In the genomic region with DNA sequence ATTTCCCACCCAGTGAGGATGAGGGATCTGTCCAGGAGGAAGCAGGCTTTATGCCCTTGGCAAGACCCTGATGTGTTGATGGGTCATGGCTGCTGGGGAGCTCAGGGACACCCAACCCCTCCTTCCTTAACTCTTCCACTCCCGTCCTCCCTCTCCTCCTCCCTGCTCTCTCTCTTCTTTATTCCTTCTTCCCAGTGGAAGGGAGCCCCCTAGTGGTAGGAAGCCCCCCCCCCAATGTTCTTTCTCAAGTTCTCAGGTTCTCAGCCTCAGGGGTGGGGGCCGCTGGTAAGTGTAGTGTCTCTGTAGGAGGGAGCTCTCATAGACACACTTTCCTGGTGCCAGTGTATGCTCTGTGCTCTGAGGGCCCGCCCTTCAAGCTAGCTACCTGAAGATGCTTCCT, we compare ENCODE assay signal across 10 mouse cellular contexts.
DNase-seq lines count a peak whose midpoint lies in the region; ATAC-seq and TF ChIP-seq lines count a peak whose summit lies in the region.
"Had no signal": no experiment of that assay in that cellular context is flagged by ENCODE, and none has a peak within 500 bp of the region (broad histone marks: within the 10 kb centered on the region; RNA-seq: fewer than 3 reads in every experiment).

No protein-coding gene starts in this region.

- DNase-seq in cerebellum, adult 8-10 months, result peak; percentile 13
- no peak for DNase-seq in cerebellum, adult 9-11 months
- DNase-seq in kidney, postnatal 10 days, result peak; percentile 26
- DNase-seq in kidney, adult 8-10 months, result no peak
- DNase-seq in CH12.LX (ENCODE audit: extremely low read depth), result no peak
- peak; percentile 49 for DNase-seq in embryonic facial prominence, embryonic 11.5 days (ENCODE audit: low spot score)
- DNase-seq in T-cell, adult 2 months (ENCODE audit: low spot score), result no peak

- H3K4me3 ChIP-seq in CH12.LX (replicated peaks in 1 of 3; ENCODE audit: low read depth in 2 of 3, low read length in 2 of 3, poor library complexity in 1 of 3), result no peak overlapping the region
- H3K4me3 ChIP-seq in embryonic facial prominence, embryonic 11.5 days (ENCODE audit: low read depth, low read length), result no peak overlapping the region
- H3K4me3 ChIP-seq: embryonic facial prominence, embryonic 15.5 days; heart, embryonic 13.5 days had no signal

- 70% methylated on average over 3 of the region's 3 CpGs for WGBS in embryonic facial prominence, embryonic 11.5 days

- TF ChIP-seq POLR2A in CH12.LX (IDR thresholded peaks at IDR 0.05; ENCODE audit: low read depth, low read length), result no peak

- no peak overlapping the region for H3K4me2 ChIP-seq in CH12.LX (ENCODE audit: insufficient read depth, low read depth, poor library complexity, severe bottlenecking)
- H3K4me2 ChIP-seq in embryonic facial prominence, embryonic 11.5 days (ENCODE audit: low read depth, low read length), result no peak overlapping the region
- H3K4me2 ChIP-seq: embryonic facial prominence, embryonic 15.5 days; heart, embryonic 13.5 days had no signal

- H3K27ac ChIP-seq in CH12.LX (ENCODE audit: insufficient read depth, low read depth), result no peak overlapping the region
- H3K27ac ChIP-seq in embryonic facial prominence, embryonic 11.5 days (replicated peaks; ENCODE audit: low read depth, low read length), result no peak overlapping the region
- H3K27ac ChIP-seq: embryonic facial prominence, embryonic 15.5 days; heart, embryonic 13.5 days had no signal

- H3K9ac ChIP-seq in CH12.LX (ENCODE audit: insufficient read depth, low read depth), result no peak overlapping the region
- H3K9ac ChIP-seq in embryonic facial prominence, embryonic 11.5 days (replicated peaks; ENCODE audit: low read length), result no peak overlapping the region
- H3K9ac ChIP-seq: embryonic facial prominence, embryonic 15.5 days; heart, embryonic 13.5 days had no signal

- dilution Hi-C loops in CH12.LX (cut with MboI; ENCODE audit: extremely low pct_ligation_motif_present, extremely low pct_unique_long_range_greater_than_20kb, low sequenced_read_pairs), result no loop called here

- no peaks in the 10 kb centered on the region for H3K9me3 ChIP-seq in CH12.LX (replicated peaks; ENCODE audit: low read length)
- H3K9me3 ChIP-seq in embryonic facial prominence, embryonic 11.5 days (replicated peaks; ENCODE audit: control insufficient read depth, low read length), result no peaks in the 10 kb centered on the region
- H3K9me3 ChIP-seq: embryonic facial prominence, embryonic 15.5 days; heart, embryonic 13.5 days had no signal

- TF ChIP-seq CTCF in CH12.LX (conservative IDR thresholded peaks at IDR 0.05 in 1 of 2, IDR thresholded peaks at IDR 0.05 in 1 of 2; ENCODE audit: low read depth in 2 of 2, low read length in 2 of 2), result peak in 1 of 2 experiments; percentile 60; a peak in 2 of 4 replicates

- no peak for ATAC-seq in embryonic facial prominence, embryonic 11.5 days (replicated peaks; ENCODE audit: insufficient number of reproducible peaks, low FRiP score, low TSS enrichment, low read depth)
- no peak for ATAC-seq in erythroid progenitor cell, adult 5-6 weeks (replicated peaks; ENCODE audit: low FRiP score, poor library complexity, severe bottlenecking)

- H3K36me3 ChIP-seq in CH12.LX (replicated peaks in 1 of 2; ENCODE audit: control insufficient read depth in 1 of 2, insufficient read depth in 1 of 2, low read length in 1 of 2), result no peaks in the 10 kb centered on the region
- H3K36me3 ChIP-seq in embryonic facial prominence, embryonic 11.5 days (replicated peaks; ENCODE audit: control insufficient read depth, insufficient read depth, low read depth, low read length), result no peaks in the 10 kb centered on the region
- H3K36me3 ChIP-seq: embryonic facial prominence, embryonic 15.5 days; heart, embryonic 13.5 days had no signal

- no peaks in the 10 kb centered on the region for H3K4me1 ChIP-seq in CH12.LX (ENCODE audit: control insufficient read depth in 1 of 2, insufficient read depth in 2 of 2)
- no peaks in the 10 kb centered on the region for H3K4me1 ChIP-seq in embryonic facial prominence, embryonic 11.5 days (ENCODE audit: control insufficient read depth, insufficient read depth, low read length)
- H3K4me1 ChIP-seq: embryonic facial prominence, embryonic 15.5 days had no signal

- in situ Hi-C loops in CH12.LX (cut with MboI; ENCODE audit: low pct_ligation_motif_present, low pct_unique_long_range_greater_than_20kb, low sequenced_read_pairs), result loop anchor here (10.0 kb wide), 1 partner anchor 288 kb away; no protein-coding TSS in a partner anchor

- H3K27me3 ChIP-seq in CH12.LX (replicated peaks), result peaks cover 88% of the 10 kb centered on the region
- H3K27me3 ChIP-seq in embryonic facial prominence, embryonic 11.5 days (ENCODE audit: control insufficient read depth, insufficient read depth, low read length), result no peaks in the 10 kb centered on the region

- no peaks in the 10 kb centered on the region for H3K79me2 ChIP-seq in CH12.LX (replicated peaks; ENCODE audit: control insufficient read depth, extremely low read depth, insufficient read depth, poor library complexity, severe bottlenecking)

- peak; percentile 33 for TF ChIP-seq RAD21 in CH12.LX (IDR thresholded peaks at IDR 0.05; ENCODE audit: low read depth, low read length)

- TF ChIP-seq EP300 in CH12.LX (IDR thresholded peaks at IDR 0.05; ENCODE audit: low read length), result no peak

TF ChIP-seq in CH12.LX, 34 proteins besides CTCF, POLR2A, EP300 and RAD21:
- no peak for TF ChIP-seq ZKSCAN1 (IDR thresholded peaks at IDR 0.05; ENCODE audit: borderline replicate concordance, low read depth, low read length)
- TF ChIP-seq ETS1 (conservative IDR thresholded peaks at IDR 0.05; ENCODE audit: low read depth, low read length), result no peak
- TF ChIP-seq SMC3 (IDR thresholded peaks at IDR 0.05; ENCODE audit: low read depth, low read length), result peak; percentile 30

Comparison
In these comparisons a context has a peak if more than half of its experiments do, and no peak if none do; other contexts are left out.
1. DNase-seq: peak in cerebellum, adult 8-10 months (single experiment), kidney, postnatal 10 days (single experiment) and embryonic facial prominence, embryonic 11.5 days (single experiment); none in cerebellum, adult 9-11 months (single experiment), kidney, adult 8-10 months (0 of 2), CH12.LX (single experiment) and T-cell, adult 2 months (single experiment).